Mouse (Mus musculus) bone marrow, adult 2 months (tissue): Measurements from ENCODE around the gene Itsn2. TPM values are rescaled to one million over a fixed set of nuclear protein-coding genes. Genes with fewer than 3 reads are reported as not detected.

Experiments used
- H3K27ac ChIP-seq: fragments of 200-500 bp; 2 replicates; pipeline ENCODE4 v1.5.1; 2012; ENCODE audit warnings: low read depth, mild to moderate bottlenecking, control low read depth, inconsistent platforms, low read length; ENCODE audit not compliant: control insufficient read depth, poor library complexity, insufficient read depth
- H3K4me1 ChIP-seq: fragments of 200-500 bp; 2 replicates; pipeline ENCODE4 v1.6.1; 2011; ENCODE audit warnings: low read length; ENCODE audit not compliant: control insufficient read depth, insufficient read depth
- H3K4me3 ChIP-seq: fragments of 200-500 bp; replicated peaks from 2 replicates; pipeline ENCODE3; 2011; ENCODE audit warnings: mild to moderate bottlenecking, low read depth, low read length, control low read depth; ENCODE audit not compliant: control insufficient read depth
- CTCF ChIP-seq: fragments of 200-500 bp; IDR thresholded peaks from 2 replicates; pipeline ENCODE4 v1.5.1; 2011; ENCODE audit warnings: low read length, control low read depth; ENCODE audit not compliant: control insufficient read depth, insufficient read depth
- POLR2A ChIP-seq: fragments of 200-500 bp; IDR thresholded peaks from 2 replicates; pipeline ENCODE4 v1.6.1; 2011; ENCODE audit warnings: low read depth, mild to moderate bottlenecking, control low read depth, low read length, borderline replicate concordance; ENCODE audit not compliant: control insufficient read depth
- WGBS: fragments of 180-500 bp; shearing (Covaris S2); methylation state at CpG from one replicate; pipeline ENCODE4 v1.1.7; 2018; 5-methylcytosine and 5-hydroxymethylcytosine counted together
- polyA plus RNA-seq: library from polyadenylated mRNA; stranded (reverse); fragments of >200 nt; gene quantifications from 2 replicates; pipeline ENCODE4 v1.2.4, GENCODE M21; 2011; ENCODE audit warnings: low replicate concordance; ENCODE audit not compliant: missing spikeins, insufficient read depth, insufficient read length

The Itsn2 gene
- polyA plus RNA-seq, 1 experiment, result 57.3 TPM

DNA sequence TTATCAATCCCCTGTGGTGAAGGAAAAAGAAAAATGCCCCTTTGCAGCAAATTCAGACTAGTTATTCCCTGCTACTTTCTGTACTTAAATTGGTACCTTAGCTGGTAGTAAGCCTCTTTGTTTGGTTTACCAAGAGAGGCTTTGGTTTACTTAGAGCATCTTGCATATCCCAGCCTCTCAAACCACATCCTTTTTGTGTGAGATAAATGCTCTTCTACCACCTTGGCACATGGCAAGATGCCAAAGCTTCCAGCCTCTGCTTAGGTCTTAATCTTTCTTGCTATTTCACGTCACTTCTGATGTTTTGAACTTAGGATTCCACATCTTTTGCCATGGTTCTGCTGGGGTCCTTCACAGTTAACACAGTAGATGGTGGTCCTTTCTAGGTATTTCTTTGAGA is 31.8 kb downstream of the Itsn2 start:
- no peaks in the 10 kb centered on the region for H3K4me1 ChIP-seq
- TF ChIP-seq POLR2A (no peak), CTCF (no peak)
- no peak overlapping the region for H3K27ac ChIP-seq
- H3K4me3 ChIP-seq, result no peak overlapping the region
- WGBS, result 67% methylated on average over 1 of the region's 1 CpGs

DNA sequence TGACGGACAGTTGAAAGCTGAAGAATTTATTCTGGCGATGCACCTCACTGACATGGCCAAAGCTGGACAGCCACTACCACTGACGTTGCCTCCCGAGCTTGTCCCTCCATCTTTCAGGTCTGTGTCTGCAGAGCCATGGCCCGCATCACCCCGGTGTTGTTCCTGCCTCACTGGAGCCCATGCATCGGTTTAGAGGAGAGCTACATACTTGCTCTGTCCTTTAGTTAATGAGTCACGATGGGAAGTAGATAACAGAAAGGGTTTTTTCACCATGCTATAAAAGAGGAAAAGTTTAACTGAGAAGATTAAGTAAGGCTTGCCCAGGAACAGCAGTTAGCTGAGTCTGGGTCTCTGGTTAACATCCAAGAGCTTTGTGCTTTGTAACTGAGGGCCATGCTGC is 40.5 kb downstream of the Itsn2 start:
- WGBS, result 93% methylated on average over 8 of the region's 8 CpGs
- TF ChIP-seq POLR2A (no peak), CTCF (no peak)
- Histone ChIP-seq H3K4me1 (no peaks in the 10 kb centered on the region), H3K4me3 (no peak overlapping the region), H3K27ac (no peak overlapping the region)

DNA sequence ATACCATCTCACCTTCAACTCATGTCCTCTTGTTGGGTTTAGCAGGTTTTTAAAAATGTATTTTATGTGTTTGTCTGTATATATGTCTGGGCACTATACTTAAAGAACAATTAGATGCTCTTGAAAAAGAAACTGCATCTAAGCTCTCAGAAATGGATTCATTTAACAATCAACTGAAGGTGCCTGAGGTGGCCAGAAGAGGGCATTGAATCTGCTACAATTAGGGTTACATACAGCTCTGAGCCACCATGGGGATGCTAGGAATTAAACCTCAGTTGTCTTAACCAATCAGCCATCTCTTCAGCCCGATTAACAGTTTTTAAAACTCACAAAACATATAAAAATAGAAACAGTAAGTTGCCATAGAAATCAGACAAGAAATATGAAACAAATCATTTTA is 46.0 kb downstream of the Itsn2 start:
- TF ChIP-seq CTCF, result no peak
- TF ChIP-seq POLR2A, result no peak
- peaks cover 3% of the 10 kb centered on the region; the same call in 1 of the 2 replicates for H3K4me1 ChIP-seq
- no peak overlapping the region for H3K4me3 ChIP-seq
- 78% methylated on average over 1 of the region's 1 CpGs for WGBS
- H3K27ac ChIP-seq, result no peak overlapping the region

DNA sequence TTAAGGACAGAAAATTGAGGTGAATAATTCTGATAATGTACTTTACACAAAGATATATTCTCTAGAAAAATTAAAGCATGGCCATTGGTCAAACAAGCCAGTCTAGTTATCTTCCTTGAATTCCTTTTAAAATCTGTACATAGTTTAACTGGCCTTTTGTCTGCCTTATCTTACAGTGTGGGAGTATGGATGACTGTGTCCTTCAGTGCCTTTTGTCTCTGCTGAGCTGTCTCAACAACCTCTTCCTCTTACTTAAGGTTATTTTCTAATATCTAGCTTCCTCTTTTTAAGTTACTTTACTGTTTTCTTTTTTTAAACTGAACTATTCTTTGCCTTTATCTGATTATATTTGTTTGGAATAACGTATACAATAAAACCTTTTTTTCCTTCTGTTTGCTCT is 48.3 kb downstream of the Itsn2 start:
- 37% methylated on average over 1 of the region's 1 CpGs for WGBS
- Histone ChIP-seq H3K27ac (peak overlapping the region; percentile 42; the same call in 1 of the 2 replicates), H3K4me1 (peaks cover 3% of the 10 kb centered on the region; the same call in 1 of the 2 replicates), H3K4me3 (no peak overlapping the region)
- TF ChIP-seq CTCF (no peak), POLR2A (no peak)

DNA sequence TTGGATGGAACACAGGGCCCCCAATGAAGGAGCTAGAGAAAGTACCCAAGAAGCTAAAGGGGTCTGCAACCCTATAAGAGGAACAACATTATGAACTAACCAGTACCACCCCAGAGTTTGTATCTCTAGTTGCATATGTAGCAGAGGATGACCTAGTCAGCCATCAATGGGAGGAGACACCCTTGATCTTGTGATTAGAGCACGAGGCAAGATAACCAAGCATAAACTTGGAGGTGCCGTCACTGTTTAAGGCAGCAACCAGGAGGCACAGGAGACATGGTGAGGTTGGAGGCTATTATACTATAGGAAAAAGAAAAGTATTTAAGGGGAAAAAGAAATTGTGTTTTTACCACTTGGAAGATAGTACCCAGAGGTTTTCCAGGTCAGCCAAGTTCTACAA is 64.4 kb downstream of the Itsn2 start:
- H3K27ac ChIP-seq, result no peak overlapping the region
- no peak for TF ChIP-seq POLR2A
- no peak for TF ChIP-seq CTCF
- WGBS, result 74% methylated on average over 2 of the region's 2 CpGs
- H3K4me1 ChIP-seq, result no peaks in the 10 kb centered on the region; the same call in 1 of the 2 replicates
- H3K4me3 ChIP-seq, result no peak overlapping the region

DNA sequence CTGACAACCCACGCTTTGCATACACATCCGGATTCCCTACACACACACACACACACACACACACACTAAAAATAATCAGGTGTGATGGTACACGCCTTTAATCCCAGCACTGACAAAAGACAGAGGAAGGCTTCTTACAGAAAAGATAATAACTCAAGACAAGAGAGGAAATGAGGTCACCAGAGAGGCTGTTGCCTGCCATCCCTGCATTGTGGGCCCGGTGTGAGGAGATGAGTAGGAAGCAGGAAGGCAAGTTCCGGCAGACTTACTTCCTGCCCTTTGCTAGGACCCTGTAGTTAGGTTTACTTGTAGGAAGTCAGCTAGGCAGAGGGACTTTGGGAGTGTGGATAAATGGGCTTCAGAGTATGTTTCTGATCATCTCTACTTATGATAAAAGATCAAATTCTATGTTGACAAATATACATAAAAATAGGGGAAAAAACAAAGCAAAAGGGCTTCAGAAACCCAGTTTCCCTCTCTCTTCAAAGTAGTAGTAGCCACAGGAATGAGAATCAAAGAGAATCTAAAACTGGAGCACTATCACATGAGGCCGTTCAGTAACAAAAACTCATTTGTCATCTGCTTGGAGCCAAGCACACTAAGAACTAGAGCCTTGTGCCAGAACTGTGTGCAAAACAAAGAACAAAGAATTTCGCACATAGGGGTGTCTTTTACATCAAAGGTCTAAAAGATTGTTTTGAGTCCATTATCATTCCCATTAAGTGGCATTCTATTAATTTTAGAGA is 72.7 kb downstream of the Itsn2 start:
- Histone ChIP-seq H3K4me1 (no peaks in the 10 kb centered on the region), H3K4me3 (no peak overlapping the region), H3K27ac (no peak overlapping the region)
- TF ChIP-seq CTCF (no peak), POLR2A (no peak)
- WGBS, result 74% methylated on average over 7 of the region's 7 CpGs

- no peak overlapping the region for H3K4me3 ChIP-seq
- H3K4me1 ChIP-seq, result no peaks in the 10 kb centered on the region
- no peak overlapping the region for H3K27ac ChIP-seq
- no peak for TF ChIP-seq CTCF
- TF ChIP-seq POLR2A, result no peak
- 86% methylated on average over 5 of the region's 5 CpGs for WGBS
Measured at GRCm38 (mm10) chr12:4665675-4666037, 73.2 kb downstream of the Itsn2 start.

DNA sequence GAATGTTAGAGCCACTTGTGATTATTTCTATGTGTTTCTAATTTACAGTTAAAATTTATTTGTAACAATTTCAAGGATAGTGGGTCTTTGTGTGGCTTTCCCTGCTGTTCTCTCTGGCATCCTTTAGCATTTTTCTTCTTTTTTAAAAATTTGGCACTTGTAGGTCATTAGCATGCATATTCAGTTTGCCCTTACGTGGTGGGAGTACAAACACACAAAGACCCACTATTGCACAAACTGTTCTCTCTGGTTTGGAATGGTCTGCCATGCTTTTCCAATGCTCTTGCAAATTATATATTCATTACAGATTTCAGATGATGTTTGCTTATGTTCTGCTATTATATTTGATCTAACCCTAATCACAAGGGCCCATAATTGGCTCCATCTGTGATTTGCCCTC is 83.9 kb downstream of the Itsn2 start:
- WGBS, result 94% methylated on average over 1 of the region's 1 CpGs

GRCm38 (mm10) chr12:4679971-4680370 is 87.5 kb downstream of the Itsn2 start:
- 64% methylated on average over 4 of the region's 4 CpGs for WGBS
- H3K4me3 ChIP-seq, result peak overlapping the region; percentile 24
- H3K27ac ChIP-seq, result no peak overlapping the region
- no peak for TF ChIP-seq POLR2A
- TF ChIP-seq CTCF, result no peak
- H3K4me1 ChIP-seq, result no peaks in the 10 kb centered on the region; the same call in 1 of the 2 replicates

More for the DNA sequence above, 83.9 kb downstream of the Itsn2 start:
- H3K4me3 ChIP-seq, result no peak overlapping the region
- H3K27ac ChIP-seq, result no peak overlapping the region
- no peak for TF ChIP-seq POLR2A
- H3K4me1 ChIP-seq, result no peaks in the 10 kb centered on the region; the same call in 1 of the 2 replicates
